Comparison of ENCODE assay signal across 9 mouse cellular contexts in genomic region chr7:27243211-27243610, GRCm38 (mm10).
"Had no signal": no experiment of that assay in that cellular context is flagged by ENCODE, and none has a peak within 500 bp of the region (broad histone marks: within the 10 kb centered on the region; RNA-seq: fewer than 3 reads in every experiment).

No protein-coding gene starts in this region.

- H3K27ac ChIP-seq: liver, embryonic 15.5 days; midbrain, embryonic 13.5 days had no signal

- DNase-seq: kidney, postnatal 36 days; layer of hippocampus, adult 9-11 months; layer of hippocampus, postnatal 36 days; lung, adult 2 months; lung, postnatal 36 days had no signal

- H3K4me1 ChIP-seq: liver, embryonic 15.5 days; midbrain, embryonic 13.5 days had no signal

- H3K9ac ChIP-seq: liver, embryonic 15.5 days; midbrain, embryonic 13.5 days had no signal

- H3K9me3 ChIP-seq: liver, embryonic 15.5 days; midbrain, embryonic 13.5 days had no signal

- H3K4me3 ChIP-seq: liver, embryonic 15.5 days; midbrain, embryonic 13.5 days had no signal

- ATAC-seq: lung, postnatal 0 days; midbrain, embryonic 13.5 days had no signal

- H3K27me3 ChIP-seq: liver, embryonic 15.5 days; midbrain, embryonic 13.5 days had no signal

- H3K4me2 ChIP-seq: liver, embryonic 11.5 days; liver, embryonic 15.5 days; midbrain, embryonic 13.5 days had no signal
